Mouse (Mus musculus) CH12.LX (cell line): Measurements from ENCODE around the gene Mrpl20. TPM values are rescaled to one million over a fixed set of nuclear protein-coding genes. Genes with fewer than 3 reads are reported as not detected.

Experiments
- DNase-seq: peaks from one replicate; pipeline ENCODE4 v3.0.0-alpha.2; 2013; ENCODE audit errors: extremely low read depth
- H3K27ac ChIP-seq: 2 replicates; pipeline ENCODE4 v1.5.1; 2012; ENCODE audit warnings: low read depth, mild to moderate bottlenecking, control low read depth, moderate library complexity; ENCODE audit not compliant: insufficient read depth
- H3K27me3 ChIP-seq: replicated peaks from 2 replicates; pipeline ENCODE3; 2012; ENCODE audit warnings: inconsistent platforms
- H3K36me3 ChIP-seq, 2 experiments: replicated peaks in 1 of 2; 2 replicates each; pipeline versions ENCODE3 to v1.6.1; 2012; ENCODE audit warnings: inconsistent platforms in 1 of 2, low read length in 1 of 2, mild to moderate bottlenecking in 1 of 2, mixed read lengths in 1 of 2, moderate library complexity in 1 of 2; ENCODE audit not compliant: control insufficient read depth in 1 of 2, insufficient read depth in 1 of 2
- H3K4me1 ChIP-seq, 2 experiments: 2 replicates each; pipeline ENCODE4 v1.6.1; 2012; ENCODE audit warnings: inconsistent platforms in 1 of 2, moderate library complexity in 1 of 2; ENCODE audit not compliant: insufficient read depth in 2 of 2, control insufficient read depth in 1 of 2
- H3K4me2 ChIP-seq: 2 replicates; pipeline ENCODE4 v1.6.1; 2012; ENCODE audit warnings: low read depth, mild to moderate bottlenecking, control low read depth; ENCODE audit not compliant: poor library complexity, insufficient read depth, severe bottlenecking
- H3K4me3 ChIP-seq, 3 experiments: fragments of 150-350 bp in 1 of 3; sonication (generic) in 1 of 3; replicated peaks in 1 of 3; 2 replicates each; pipeline versions ENCODE3 to v1.5.1; 2011 to 2012; ENCODE audit warnings: low read depth in 2 of 3, low read length in 2 of 3, mild to moderate bottlenecking in 2 of 3, moderate library complexity in 2 of 3, control low read depth in 1 of 3, improper control_type of control experiment in 1 of 3, inconsistent platforms in 1 of 3, mixed read lengths in 1 of 3; ENCODE audit not compliant: poor library complexity in 1 of 3
- H3K79me2 ChIP-seq: replicated peaks from 2 replicates; pipeline ENCODE4 v1.6.1; 2012; ENCODE audit warnings: mild to moderate bottlenecking, moderate library complexity; ENCODE audit not compliant: control insufficient read depth, poor library complexity, insufficient read depth, severe bottlenecking; ENCODE audit errors: extremely low read depth
- H3K9ac ChIP-seq: 2 replicates; pipeline ENCODE4 v1.6.1; 2012; ENCODE audit warnings: low read depth, mild to moderate bottlenecking, control low read depth, moderate library complexity; ENCODE audit not compliant: insufficient read depth
- H3K9me3 ChIP-seq: replicated peaks from 2 replicates; pipeline ENCODE3; 2012; ENCODE audit warnings: low read length, inconsistent platforms, mixed read lengths
- BHLHE40 ChIP-seq: IDR thresholded peaks from 2 replicates; pipeline ENCODE4 v1.6.1; 2011; ENCODE audit warnings: mild to moderate bottlenecking, low read depth, low read length, improper control_type of control experiment
- CHD1 ChIP-seq: IDR thresholded peaks from 2 replicates; pipeline ENCODE4 v1.6.1; 2012; ENCODE audit warnings: low read depth, low read length, improper control_type of control experiment, inconsistent platforms
- CHD2 ChIP-seq: IDR thresholded peaks from 2 replicates; pipeline ENCODE4 v1.6.1; 2011; ENCODE audit warnings: low read length, improper control_type of control experiment
- CTCF ChIP-seq, 2 experiments: IDR thresholded peaks in 1 of 2; conservative IDR thresholded peaks in 1 of 2; 2 replicates each; pipeline ENCODE4 v1.5.1; 2011 to 2012; ENCODE audit warnings: low read depth in 2 of 2, low read length in 2 of 2, improper control_type of control experiment in 1 of 2, inconsistent platforms in 1 of 2, mild to moderate bottlenecking in 1 of 2, moderate library complexity in 1 of 2
- E2F4 ChIP-seq: IDR thresholded peaks from 2 replicates; pipeline ENCODE4 v1.6.1; 2011; ENCODE audit warnings: low read depth, low read length, improper control_type of control experiment; ENCODE audit not compliant: insufficient replicate concordance
- ELF1 ChIP-seq: IDR thresholded peaks from 2 replicates; pipeline ENCODE4 v1.6.1; 2014; ENCODE audit warnings: low read depth, mild to moderate bottlenecking, inconsistent platforms, low read length, improper control_type of control experiment
- EP300 ChIP-seq: IDR thresholded peaks from 2 replicates; pipeline ENCODE4 v1.6.1; 2011; ENCODE audit warnings: low read length, improper control_type of control experiment
- ETS1 ChIP-seq: conservative IDR thresholded peaks from 2 replicates; pipeline ENCODE4 v1.6.1; 2012; ENCODE audit warnings: low read depth, mild to moderate bottlenecking, inconsistent platforms, low read length, improper control_type of control experiment, moderate library complexity
- GABPA ChIP-seq: IDR thresholded peaks from 2 replicates; pipeline ENCODE4 v1.6.1; 2012; ENCODE audit warnings: low read depth, low read length, improper control_type of control experiment, inconsistent platforms; ENCODE audit not compliant: insufficient replicate concordance
- HCFC1 ChIP-seq: IDR thresholded peaks from 2 replicates; pipeline ENCODE4 v1.6.1; 2012; ENCODE audit warnings: low read depth, mild to moderate bottlenecking, inconsistent platforms, low read length, improper control_type of control experiment
- IRF4 ChIP-seq: IDR thresholded peaks from 2 replicates; pipeline ENCODE4 v1.6.1; 2014; ENCODE audit warnings: low read depth, mild to moderate bottlenecking, inconsistent platforms, low read length, improper control_type of control experiment
- JUN ChIP-seq: IDR thresholded peaks from 2 replicates; pipeline ENCODE4 v1.6.1; 2011; ENCODE audit warnings: low read depth, mild to moderate bottlenecking, low read length, improper control_type of control experiment, moderate library complexity; ENCODE audit not compliant: insufficient read depth
- JUND ChIP-seq: conservative IDR thresholded peaks from 2 replicates; pipeline ENCODE4 v1.6.1; 2011; ENCODE audit warnings: low read depth, low read length, improper control_type of control experiment
- KAT2A ChIP-seq: IDR thresholded peaks from 2 replicates; pipeline ENCODE4 v1.6.1; 2012; ENCODE audit warnings: low read length, improper control_type of control experiment, inconsistent platforms; ENCODE audit not compliant: insufficient replicate concordance
- MAFK ChIP-seq: IDR thresholded peaks from 2 replicates; pipeline ENCODE4 v1.6.1; 2011; ENCODE audit warnings: low read length, improper control_type of control experiment; ENCODE audit not compliant: insufficient replicate concordance
- MAX ChIP-seq: IDR thresholded peaks from 2 replicates; pipeline ENCODE4 v1.6.1; 2011; ENCODE audit warnings: low read length, improper control_type of control experiment
- MAZ ChIP-seq: IDR thresholded peaks from 2 replicates; pipeline ENCODE4 v1.6.1; 2012; ENCODE audit warnings: low read depth, mild to moderate bottlenecking, inconsistent platforms, low read length, improper control_type of control experiment, moderate library complexity
- MEF2A ChIP-seq: IDR thresholded peaks from 2 replicates; pipeline ENCODE4 v1.6.1; 2014; ENCODE audit warnings: low read depth, mild to moderate bottlenecking, inconsistent platforms, low read length, improper control_type of control experiment, borderline replicate concordance
- MXI1 ChIP-seq: IDR thresholded peaks from 2 replicates; pipeline ENCODE4 v1.6.1; 2011; ENCODE audit warnings: mild to moderate bottlenecking, low read depth, low read length, improper control_type of control experiment
- MYC ChIP-seq: IDR thresholded peaks from 2 replicates; pipeline ENCODE4 v1.6.1; 2011; ENCODE audit warnings: low read depth, mild to moderate bottlenecking, improper control_type of control experiment, low read length
- NELFE ChIP-seq: IDR thresholded peaks from 2 replicates; pipeline ENCODE4 v1.6.1; 2011; ENCODE audit warnings: low read depth, low read length, improper control_type of control experiment
- NRF1 ChIP-seq: IDR thresholded peaks from 2 replicates; pipeline ENCODE4 v1.6.1; 2014; ENCODE audit warnings: low read depth, mild to moderate bottlenecking, inconsistent platforms, low read length, improper control_type of control experiment, moderate library complexity
- PAX5 ChIP-seq: IDR thresholded peaks from 2 replicates; pipeline ENCODE4 v1.6.1; 2012; ENCODE audit warnings: low read length, inconsistent platforms, mixed read lengths
- POLR2A ChIP-seq: IDR thresholded peaks from 2 replicates; pipeline ENCODE4 v1.6.1; 2011; ENCODE audit warnings: low read depth, mild to moderate bottlenecking, improper control_type of control experiment, low read length
- POLR2AphosphoS2 ChIP-seq: IDR thresholded peaks from 2 replicates; pipeline ENCODE4 v1.6.1; 2011; ENCODE audit warnings: low read depth, low read length, improper control_type of control experiment
- RAD21 ChIP-seq: IDR thresholded peaks from 2 replicates; pipeline ENCODE4 v1.6.1; 2011; ENCODE audit warnings: low read depth, mild to moderate bottlenecking, low read length, improper control_type of control experiment, moderate library complexity
- RCOR1 ChIP-seq: conservative IDR thresholded peaks from 2 replicates; pipeline ENCODE4 v1.6.1; 2012; ENCODE audit warnings: low read depth, mild to moderate bottlenecking, inconsistent platforms, low read length, improper control_type of control experiment
- SIN3A ChIP-seq: IDR thresholded peaks from 2 replicates; pipeline ENCODE4 v1.6.1; 2012; ENCODE audit warnings: low read length, improper control_type of control experiment, inconsistent platforms
- SMC3 ChIP-seq: IDR thresholded peaks from 2 replicates; pipeline ENCODE4 v1.6.1; 2011; ENCODE audit warnings: low read depth, low read length, improper control_type of control experiment
- TBP ChIP-seq: conservative IDR thresholded peaks from 2 replicates; pipeline ENCODE4 v1.6.1; 2011; ENCODE audit warnings: low read depth, low read length, improper control_type of control experiment
- TCF12 ChIP-seq: IDR thresholded peaks from 2 replicates; pipeline ENCODE4 v1.6.1; 2014; ENCODE audit warnings: low read depth, mild to moderate bottlenecking, inconsistent platforms, low read length, improper control_type of control experiment
- UBTF ChIP-seq: IDR thresholded peaks from 2 replicates; pipeline ENCODE4 v1.6.1; 2012; ENCODE audit warnings: low read depth, mild to moderate bottlenecking, inconsistent platforms, low read length, improper control_type of control experiment, moderate library complexity
- USF1 ChIP-seq: IDR thresholded peaks from 2 replicates; pipeline ENCODE4 v1.6.1; 2014; ENCODE audit warnings: low read depth, mild to moderate bottlenecking, inconsistent platforms, low read length, improper control_type of control experiment
- USF2 ChIP-seq: conservative IDR thresholded peaks from 2 replicates; pipeline ENCODE4 v1.6.1; 2011; ENCODE audit warnings: low read depth, low read length, improper control_type of control experiment
- ZC3H11A ChIP-seq: IDR thresholded peaks from 2 replicates; pipeline ENCODE4 v1.6.1; 2012; ENCODE audit warnings: low read depth, mild to moderate bottlenecking, inconsistent platforms, low read length, improper control_type of control experiment
- ZKSCAN1 ChIP-seq: IDR thresholded peaks from 2 replicates; pipeline ENCODE4 v1.6.1; 2012; ENCODE audit warnings: low read depth, inconsistent platforms, low read length, improper control_type of control experiment, borderline replicate concordance
- ZMIZ1 ChIP-seq: IDR thresholded peaks from 2 replicates; pipeline ENCODE4 v1.6.1; 2012; ENCODE audit warnings: low read depth, mild to moderate bottlenecking, inconsistent platforms, low read length, improper control_type of control experiment
- ZNF384 ChIP-seq: IDR thresholded peaks from 2 replicates; pipeline ENCODE4 v1.6.1; 2012; ENCODE audit warnings: low read depth, low read length, improper control_type of control experiment, inconsistent platforms
- dilution Hi-C: fragments of 300-500 bp; cut with MboI; formaldehyde crosslinking; loops from 2 replicates; pipeline ENCODE4 v1.14.3; 2020; ENCODE audit warnings: low sequenced_read_pairs; ENCODE audit not compliant: extremely low pct_unique_long_range_greater_than_20kb, extremely low pct_ligation_motif_present
- in situ Hi-C: fragments of 300-500 bp; cut with MboI; formaldehyde crosslinking; loops from 3 replicates; pipeline ENCODE4 v1.14.3; 2019; ENCODE audit warnings: low sequenced_read_pairs, low pct_ligation_motif_present, low pct_unique_long_range_greater_than_20kb, mixed read lengths
- polyA plus RNA-seq: library from polyadenylated mRNA; unstranded; fragments of >175 nt; gene quantifications from 2 replicates; pipeline ENCODE4 v1.2.1, GENCODE M21; 2012; ENCODE audit warnings: low read depth; ENCODE audit not compliant: insufficient read length
- total RNA-seq, 2 experiments: library from RNA; depleted of rRNA; stranded (reverse); fragments of 300-350 nt in 1 of 2; fragments of >200 nt in 1 of 2; gene quantifications; 2 replicates each; pipeline ENCODE4 v1.2.3; 2012 to 2014

Gene Mrpl20
- total RNA-seq (2012; rRNA removed) = 146 and 238 TPM in 2 replicates
- total RNA-seq (2014; rRNA removed) = 230 and 244 TPM in 2 replicates
- polyA plus RNA-seq = 193 and 212 TPM in 2 replicates

- Histone ChIP-seq H3K4me2 (peak within 1 kb of the TSS; percentile 62), H3K79me2 (peaks cover 28% of the 10 kb centered on the region), H3K4me3 (peak within 1 kb of the TSS; percentile 83 to 98 (median 94)), H3K9ac (peak within 1 kb of the TSS; percentile 71), H3K36me3 (peaks cover 16 to 29% of the 10 kb centered on the region in 2 experiments), H3K4me1 (peaks cover 10 to 22% of the 10 kb centered on the region in 2 experiments)
- peak; percentile 81 for DNase-seq
- peak; percentile 72 for TF ChIP-seq USF1
- TF ChIP-seq MAZ = no peak
- TF ChIP-seq ZKSCAN1 = no peak
- no peak for TF ChIP-seq KAT2A
- TF ChIP-seq BHLHE40 = no peak
- TF ChIP-seq PAX5 = no peak
- TF ChIP-seq JUN = no peak
- TF ChIP-seq CHD1 = peak; percentile 54; the same call in 1 of the 2 replicates
- TF ChIP-seq RCOR1 = no peak
- no peak for TF ChIP-seq EP300
- TF ChIP-seq RAD21 = no peak
- peak; percentile 100 for TF ChIP-seq MYC
- no peak for TF ChIP-seq ELF1
- peak; percentile 59; the same call in 1 of the 2 replicates for TF ChIP-seq MAFK
- 0 out of 2 replicates have a peak, but pooled peaks have one; percentile 59 for TF ChIP-seq UBTF
- no peak for TF ChIP-seq E2F4
- no peak for TF ChIP-seq GABPA
- no peak; the same call in 1 of the 2 replicates for TF ChIP-seq POLR2AphosphoS2
- TF ChIP-seq CHD2 = no peak
- TF ChIP-seq NRF1 = no peak
- no peak for TF ChIP-seq HCFC1
- peak; percentile 41; the same call in 1 of the 2 replicates for TF ChIP-seq IRF4
- no peak; the same call in 1 of the 2 replicates for TF ChIP-seq ZNF384
- TF ChIP-seq SIN3A = peak; percentile 81
- TF ChIP-seq ZC3H11A = no peak
- no peak for TF ChIP-seq SMC3
- no peak for TF ChIP-seq MEF2A
- 0 out of 2 replicates have a peak, but pooled peaks have one; percentile 2 for TF ChIP-seq ETS1
- TF ChIP-seq CTCF (conservative IDR thresholded peaks at IDR 0.05 in 1 of 2, IDR thresholded peaks at IDR 0.05 in 1 of 2; ENCODE audit: low read depth in 2 of 2, low read length in 2 of 2) = peak in 1 of 2 experiments; percentile 62; a peak in 2 of 4 replicates
- TF ChIP-seq ZMIZ1 = no peak; the same call in 1 of the 2 replicates
- peak; percentile 44; the same call in 1 of the 2 replicates for TF ChIP-seq POLR2A
- TF ChIP-seq JUND = no peak
- TF ChIP-seq USF2 = peak; percentile 61
- TF ChIP-seq TCF12 = no peak
- TF ChIP-seq MAX = peak; percentile 98
- peak; percentile 61 for TF ChIP-seq NELFE
- TF ChIP-seq MXI1 = peak; percentile 97
- TF ChIP-seq TBP = 0 out of 2 replicates have a peak, but pooled peaks have one; percentile 66
- TF ChIP-seq, all 38 proteins: peak for 15
- in situ Hi-C loops (no loop called here), dilution Hi-C loops (no loop called here)
- Histone ChIP-seq H3K27ac (peak within 1 kb of the TSS; percentile 39), H3K9me3 (no peaks in the 10 kb centered on the region), H3K27me3 (peaks cover 6% of the 10 kb centered on the region)
These were observed at the start of gene Mrpl20 for GRCm38 (mm10) chr4:155802741-155803339. Gene Mrpl20 (plus strand): TSS chr4:155802878.
